Mouse (Mus musculus) cerebellum, adult (tissue): ENCODE results near the gene Gm3029.
"Not testable (repeated sequence)": the region's sequence is repeated elsewhere in the genome, so short reads cannot be mapped to it uniquely, and the experiment has no call there.

Experiments used
- ATAC-seq: cut with Nextera tagmentation; 2 replicates; pipeline ENCODE4 v1.9.2; 2017; ENCODE audit warnings: mild to moderate bottlenecking, moderate library complexity, mixed read lengths; ENCODE audit not compliant: insufficient number of reproducible peaks, low FRiP score, low TSS enrichment

The Gm3029 gene

DNA sequence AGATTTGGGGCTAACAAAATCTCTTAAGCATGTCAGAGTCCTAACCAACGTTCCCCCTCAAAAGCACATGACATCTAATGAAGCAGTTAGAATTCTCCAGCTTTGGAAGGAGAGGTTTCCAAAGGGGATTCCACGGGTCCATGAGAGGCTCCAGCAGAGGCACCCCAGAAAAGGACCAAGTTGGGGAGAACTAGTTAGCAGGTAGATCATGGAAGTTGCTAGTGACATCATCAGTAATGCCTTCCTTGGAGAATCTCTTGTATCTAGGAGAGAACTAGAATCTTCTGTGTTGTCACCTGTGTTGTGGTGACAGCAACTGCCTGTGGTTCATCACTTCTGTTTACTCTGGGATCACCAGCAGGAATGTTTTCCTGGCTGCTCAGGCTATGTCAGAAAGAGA lies at the start of gene Gm3029:
Gene Gm3029 (plus strand): TSS at position 301 of the 400 bp plus-strand sequence.
- not testable (repeated sequence) for ATAC-seq

DNA sequence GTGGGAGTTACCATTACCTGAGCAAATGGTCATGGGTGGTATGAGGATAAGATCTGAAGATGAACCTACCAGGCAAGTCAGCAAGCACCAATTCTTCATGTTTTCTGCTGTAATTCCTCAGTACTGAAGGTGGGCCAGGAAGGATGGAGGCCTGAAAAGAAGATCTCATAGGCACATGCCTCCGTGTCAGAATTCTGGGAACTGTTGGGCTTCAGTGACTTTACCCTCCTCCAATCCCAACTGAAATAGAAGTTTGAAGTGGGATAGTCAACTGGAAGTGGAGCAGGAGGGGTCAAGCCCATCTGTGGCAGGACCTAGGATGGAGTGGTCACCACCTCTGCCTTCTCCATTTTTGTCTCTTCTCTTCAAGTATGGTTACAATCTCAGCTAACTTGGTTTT lies 47.7 kb upstream of the Gm3029 start, which contains the start of gene Gm2916:
Gene Gm2916 (plus strand): TSS at position 301 of the 400 bp plus-strand sequence.
- not testable (repeated sequence) for ATAC-seq

DNA sequence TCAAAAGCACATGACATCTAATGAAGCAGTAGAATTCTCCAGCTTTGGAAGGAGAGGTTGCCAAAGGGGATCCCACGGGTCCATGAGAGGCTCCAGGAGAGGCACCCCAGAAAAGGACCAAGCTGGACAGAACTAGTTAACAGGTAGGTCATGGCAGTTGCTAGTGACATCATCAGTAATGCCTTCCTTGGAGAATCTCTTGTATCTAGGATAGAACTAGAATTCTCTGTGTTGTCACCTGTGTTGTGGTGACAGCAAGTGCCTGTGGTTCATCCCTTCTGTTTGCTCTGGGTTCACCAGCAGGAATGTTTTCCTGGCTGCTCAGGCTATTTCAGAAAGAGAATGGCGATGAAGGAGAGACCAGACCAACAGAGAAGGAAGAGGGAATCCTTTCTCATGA lies 31.7 kb downstream of the Gm3029 start, which contains the start of gene Gm3095:
Gene Gm3095 (plus strand): TSS at position 301 of the 400 bp plus-strand sequence.
- not testable (repeated sequence) for ATAC-seq
